Mouse (Mus musculus): ENCODE measurements around the gene Il9. TPM values are rescaled to one million over a fixed set of nuclear protein-coding genes. Genes with fewer than 3 reads are reported as not detected.

Gene Il9
- not detected in 2 replicates for polyA plus RNA-seq (2012; rRNA removed)

DNA sequence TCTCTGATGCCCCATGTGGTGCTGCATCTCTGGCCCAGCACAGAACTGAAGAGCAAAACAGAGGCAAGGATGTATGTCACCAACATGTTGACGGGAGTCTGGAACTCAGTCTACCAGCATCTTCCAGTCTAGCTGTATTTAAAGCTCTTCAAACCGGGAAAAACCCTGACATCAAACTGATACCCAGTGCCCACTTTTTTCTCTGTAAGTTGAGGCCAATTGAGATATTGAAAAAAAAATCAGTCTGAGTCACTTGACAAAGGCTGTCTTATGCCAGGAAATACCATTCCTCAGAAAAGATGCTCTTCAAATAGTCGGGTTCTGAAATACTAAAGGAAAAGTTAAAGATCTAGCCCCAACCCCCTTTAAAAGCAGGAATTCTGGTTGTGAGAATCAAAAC, at the start of gene Il9:
Gene Il9, minus strand, starts transcription at position 101 of the 400 bp plus-strand sequence.

DNA sequence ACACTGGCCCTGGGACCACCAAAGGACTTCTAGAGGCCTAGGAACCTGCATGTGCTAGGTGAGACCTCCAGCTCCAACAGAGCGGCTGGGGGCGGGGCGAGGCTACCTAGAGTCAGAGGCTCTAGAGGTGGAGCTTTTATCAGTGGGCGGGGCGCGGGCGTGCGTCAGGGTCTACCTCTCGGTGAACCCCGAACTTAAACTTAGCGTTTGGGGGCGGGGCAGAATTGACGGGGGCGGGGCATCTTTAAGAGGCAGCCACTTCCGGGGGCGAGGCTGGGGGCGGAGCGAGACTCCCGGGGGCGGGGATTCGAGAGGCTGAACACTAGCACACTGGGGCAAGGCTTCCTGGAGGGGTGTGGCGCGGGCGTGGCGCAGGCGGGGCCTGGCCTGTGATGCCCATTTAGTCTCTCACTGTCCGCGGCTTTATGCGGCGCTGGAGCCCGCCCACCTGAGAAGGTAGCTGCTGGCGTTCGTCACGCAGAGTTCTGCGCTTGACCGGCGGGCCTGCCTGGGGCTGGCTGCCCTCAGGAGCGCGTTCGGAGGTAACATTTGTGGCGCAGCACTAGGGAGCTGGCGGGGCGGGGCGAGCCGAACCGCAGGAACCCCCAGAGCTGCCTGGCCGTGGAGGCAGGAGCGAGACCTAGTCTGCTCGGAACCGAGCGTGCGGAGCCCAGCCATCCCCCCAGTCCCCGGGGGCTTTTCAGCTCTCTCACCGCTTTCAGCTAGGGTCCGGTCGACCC, 40.2 kb upstream of the Il9 start, which contains the start of gene Fbxl21:
Gene Fbxl21, plus strand, starts transcription at position 392 of the 740 bp plus-strand sequence.

DNA sequence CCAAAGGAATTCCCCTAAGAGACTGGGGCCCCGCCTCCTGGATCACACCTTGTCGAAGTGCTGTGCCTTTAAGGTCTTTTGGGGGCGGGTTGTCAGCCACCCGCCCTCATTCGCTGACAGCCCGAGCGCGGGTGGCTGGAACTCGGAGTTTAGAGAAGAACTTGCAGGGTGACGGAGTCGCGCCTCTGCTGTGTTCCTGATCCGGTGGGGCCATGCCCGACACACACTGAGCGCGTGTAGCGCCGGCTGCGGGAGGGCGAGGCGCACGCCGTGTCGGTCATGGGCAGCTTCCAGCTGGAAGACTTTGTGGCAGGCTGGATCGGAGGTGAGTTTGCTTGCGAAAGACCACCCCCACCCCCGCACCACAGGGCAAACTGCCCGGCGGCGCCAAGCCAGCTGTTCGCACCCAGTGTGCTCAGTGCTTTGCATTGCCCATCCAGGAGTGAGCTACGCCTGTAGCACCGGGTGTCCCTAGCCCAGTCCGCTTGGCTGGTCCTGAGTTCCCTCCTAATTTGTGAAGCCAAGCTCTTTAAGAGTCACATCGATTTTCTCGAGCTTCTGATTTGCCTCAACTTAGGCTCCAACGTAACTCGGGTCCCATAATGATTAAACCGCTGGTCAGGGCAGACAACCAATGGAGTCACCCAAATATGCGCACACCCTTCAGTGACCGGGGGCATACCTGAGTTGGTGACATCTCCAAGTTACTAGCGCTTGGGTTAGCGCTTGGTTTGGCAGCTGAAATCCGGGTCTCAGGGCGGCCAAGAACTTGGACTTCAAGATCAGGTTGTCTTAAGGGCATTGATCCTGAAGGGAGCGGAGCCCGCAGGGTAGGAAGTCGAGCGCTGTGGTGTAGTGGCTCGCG, 43.6 kb downstream of the Il9 start, which contains the start of gene Slc25a48:
Gene Slc25a48, plus strand, starts transcription at position 145 of the 865 bp plus-strand sequence.

Other genes starting within 250 kb of the Il9 start
- gene Neurog1, start 230.1 kb downstream of the Il9 start, polyA plus RNA-seq (2012; rRNA removed): not detected in 2 replicates
- gene Cxcl14, start 185.7 kb downstream of the Il9 start, polyA plus RNA-seq (2012; rRNA removed): 0.02 and 0.05 TPM in 2 replicates
- not detected in 2 replicates for gene Gm3045, start 55.7 kb downstream of the Il9 start, polyA plus RNA-seq (2012; rRNA removed)
- 1.4 and 2.4 TPM in 2 replicates for gene Slc25a48, start 43.9 kb downstream of the Il9 start, polyA plus RNA-seq (2012; rRNA removed)
- gene Fbxl21, start 40.2 kb upstream of the Il9 start, polyA plus RNA-seq (2012; rRNA removed): 0.71 and 0.77 TPM in 2 replicates
- 27.4 and 40.3 TPM in 2 replicates for gene Lect2, start 66.3 kb upstream of the Il9 start, polyA plus RNA-seq (2012; rRNA removed)
- gene Tgfbi, start 127.3 kb upstream of the Il9 start, polyA plus RNA-seq (2012; rRNA removed): 11.3 and 13.9 TPM in 2 replicates
- 6.0 and 6.2 TPM in 2 replicates for gene Smad5, start 220.8 kb upstream of the Il9 start, polyA plus RNA-seq (2012; rRNA removed)